Mouse (Mus musculus) stomach, embryonic 15.5 days (tissue): ENCODE data around the gene Btbd10. TPM values are rescaled to one million over a fixed set of nuclear protein-coding genes. Genes with fewer than 3 reads are reported as not detected.
A peak's percentile ranks its signal among the peaks of the same experiment; 100 is the strongest.

Source experiments
- ATAC-seq: fragments of 200-750 bp; cut with Nextera tagmentation; 2 replicates; pipeline ENCODE4 v1.8.0; 2017; ENCODE audit warnings: low read depth, moderate number of reproducible peaks, moderate TSS enrichment; ENCODE audit not compliant: insufficient read depth, low FRiP score
- H3K27ac ChIP-seq: fragments of 300-500 bp; sonication (generic); 2 replicates; pipeline ENCODE4 v1.5.1; 2015; ENCODE audit warnings: mild to moderate bottlenecking, inconsistent platforms
- H3K27me3 ChIP-seq: fragments of 300-500 bp; sonication (generic); replicated peaks from 2 replicates; pipeline ENCODE4 v1.6.1; 2015; ENCODE audit warnings: inconsistent platforms
- H3K36me3 ChIP-seq: fragments of 300-500 bp; sonication (generic); 2 replicates; pipeline ENCODE4 v1.6.1; 2015; ENCODE audit warnings: inconsistent platforms
- H3K4me1 ChIP-seq: fragments of 300-500 bp; sonication (generic); 2 replicates; pipeline ENCODE4 v1.6.1; 2015; ENCODE audit warnings: inconsistent platforms
- H3K4me2 ChIP-seq: fragments of 300-500 bp; sonication (generic); 2 replicates; pipeline ENCODE4 v1.6.1; 2015; ENCODE audit warnings: mild to moderate bottlenecking, inconsistent platforms
- H3K4me3 ChIP-seq: fragments of 300-500 bp; sonication (generic); replicated peaks from 2 replicates; pipeline ENCODE4 v1.5.1; 2015; ENCODE audit warnings: inconsistent platforms
- H3K9ac ChIP-seq: fragments of 300-500 bp; sonication (generic); 2 replicates; pipeline ENCODE4 v1.6.1; 2015; ENCODE audit warnings: inconsistent platforms
- H3K9me3 ChIP-seq: fragments of 300-500 bp; sonication (generic); 2 replicates; pipeline ENCODE4 v1.6.1; 2016; ENCODE audit warnings: inconsistent platforms
- WGBS: fragments of 180-500 bp; shearing (Covaris S2); methylation state at CpG from one replicate; pipeline ENCODE4 v1.1.7; 2015; 5-methylcytosine and 5-hydroxymethylcytosine counted together
- polyA plus RNA-seq: library from polyadenylated mRNA; unstranded; fragments of >200 nt; fragmentation: Nextera tagmentation; extraction: Ambion mirVana; gene quantifications from 2 replicates; pipeline ENCODE4 v1.2.1, GENCODE M21; 2015

Btbd10 gene
- polyA plus RNA-seq, 1 experiment from 2014 or later, result 22.3 TPM

DNA sequence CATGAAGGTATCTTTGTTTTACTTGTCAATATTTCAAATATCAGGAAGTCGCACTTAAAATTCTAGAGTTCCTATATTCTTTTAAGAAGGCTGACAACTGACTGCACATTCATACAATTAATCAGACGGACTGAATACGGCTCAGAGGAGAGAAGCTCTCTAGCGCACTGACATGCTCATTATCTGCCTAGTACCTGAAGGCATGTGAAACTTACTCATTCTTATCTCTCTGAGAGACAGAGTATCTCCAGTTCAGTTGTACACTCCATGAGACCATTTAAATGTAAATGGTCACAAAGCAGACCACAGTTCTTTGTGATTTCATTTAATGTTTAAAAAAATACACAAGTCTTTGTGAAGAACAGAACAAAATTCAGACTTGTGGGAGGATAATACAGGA, 1.8 kb downstream of the Btbd10 start:
- 67% methylated on average over 4 of the region's 4 CpGs for WGBS
- H3K27ac ChIP-seq, result no peak overlapping the region
- no peaks in the 10 kb centered on the region for H3K27me3 ChIP-seq
- no peaks in the 10 kb centered on the region for H3K36me3 ChIP-seq
- no peak overlapping the region for H3K4me2 ChIP-seq
- no peak overlapping the region for H3K4me3 ChIP-seq
- H3K9ac ChIP-seq, result no peak overlapping the region
- no peaks in the 10 kb centered on the region for H3K9me3 ChIP-seq
- 0 out of 2 replicates have a peak, but pooled peaks cover 3% of the 10 kb centered on the region for H3K4me1 ChIP-seq
- ATAC-seq, result no peak

DNA sequence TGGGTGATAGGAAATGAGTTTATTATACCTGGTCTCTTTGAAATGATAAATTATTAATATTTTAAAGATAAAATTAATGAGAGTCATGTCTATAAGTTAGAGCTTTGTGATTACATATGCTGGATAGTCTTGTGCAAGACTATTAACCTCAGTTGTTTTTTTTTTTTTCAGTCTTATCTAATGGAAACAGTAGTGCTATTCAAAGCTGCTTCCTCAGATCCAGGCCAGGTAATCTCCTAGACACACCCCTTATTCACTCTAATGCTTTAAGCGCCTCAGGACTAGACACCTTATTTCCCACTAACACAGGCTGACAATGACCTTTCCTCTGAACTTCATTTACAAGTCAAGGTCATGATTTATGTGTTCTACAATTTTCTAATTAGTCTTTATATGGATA, 20.1 kb downstream of the Btbd10 start:
- Histone ChIP-seq H3K9me3 (no peaks in the 10 kb centered on the region), H3K9ac (no peak overlapping the region), H3K4me1 (no peaks in the 10 kb centered on the region), H3K36me3 (no peaks in the 10 kb centered on the region), H3K4me3 (no peak overlapping the region), H3K4me2 (no peak overlapping the region), H3K27me3 (no peaks in the 10 kb centered on the region), H3K27ac (no peak overlapping the region)
- ATAC-seq, result no peak
- WGBS, result 57% methylated on average over 1 of the region's 1 CpGs

DNA sequence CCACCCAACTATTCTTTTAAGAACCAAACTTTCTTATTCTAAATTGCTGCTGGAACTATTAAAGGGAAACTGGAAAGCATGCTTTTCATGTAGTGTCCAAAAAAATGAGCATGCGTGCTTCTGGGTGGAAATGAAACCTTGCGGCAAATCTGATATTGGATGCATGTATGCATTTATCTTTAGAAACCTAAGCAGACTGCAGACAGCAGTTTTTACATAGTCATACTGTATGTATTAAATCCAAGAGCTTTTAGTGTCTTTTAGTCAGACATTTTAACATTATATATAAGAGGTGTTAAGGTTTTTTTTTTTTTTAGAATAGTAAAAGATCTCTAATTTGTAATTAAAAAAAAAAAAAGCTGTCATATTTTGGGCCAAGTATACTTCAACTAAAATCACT, 21.5 kb downstream of the Btbd10 start:
- no peaks in the 10 kb centered on the region for H3K9me3 ChIP-seq
- H3K4me3 ChIP-seq, result no peak overlapping the region
- no peaks in the 10 kb centered on the region for H3K27me3 ChIP-seq
- WGBS, result 84% methylated on average over 2 of the region's 2 CpGs
- H3K4me1 ChIP-seq, result no peaks in the 10 kb centered on the region
- no peak overlapping the region for H3K9ac ChIP-seq
- no peak overlapping the region for H3K4me2 ChIP-seq
- no peaks in the 10 kb centered on the region for H3K36me3 ChIP-seq
- H3K27ac ChIP-seq, result no peak overlapping the region
- no peak for ATAC-seq

DNA sequence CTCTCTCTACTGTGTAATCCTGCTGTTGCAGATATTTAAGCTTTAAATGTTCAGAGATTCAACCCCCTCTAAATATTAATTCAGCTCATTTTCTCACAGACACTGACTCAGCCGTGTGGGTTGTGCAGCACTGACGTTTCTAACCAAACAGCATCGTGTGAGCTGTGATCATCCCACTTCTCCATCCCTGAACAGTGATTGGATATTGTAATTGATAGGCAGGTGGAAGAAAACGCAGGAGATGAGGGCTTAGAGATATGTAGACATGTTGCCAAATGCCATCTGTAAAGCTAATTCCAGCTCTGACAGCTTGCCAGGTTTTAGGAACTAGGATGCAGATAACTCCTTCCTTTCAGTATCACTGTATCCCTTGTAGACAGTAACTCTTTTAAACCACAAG, 21.9 kb downstream of the Btbd10 start:
- no peaks in the 10 kb centered on the region for H3K4me1 ChIP-seq
- H3K4me3 ChIP-seq, result no peak overlapping the region
- H3K4me2 ChIP-seq, result no peak overlapping the region
- H3K9ac ChIP-seq, result no peak overlapping the region
- no peaks in the 10 kb centered on the region for H3K9me3 ChIP-seq
- no peaks in the 10 kb centered on the region for H3K36me3 ChIP-seq
- no peak overlapping the region for H3K27ac ChIP-seq
- 33% methylated on average over 4 of the region's 4 CpGs for WGBS
- H3K27me3 ChIP-seq, result no peaks in the 10 kb centered on the region
- ATAC-seq, result no peak

DNA sequence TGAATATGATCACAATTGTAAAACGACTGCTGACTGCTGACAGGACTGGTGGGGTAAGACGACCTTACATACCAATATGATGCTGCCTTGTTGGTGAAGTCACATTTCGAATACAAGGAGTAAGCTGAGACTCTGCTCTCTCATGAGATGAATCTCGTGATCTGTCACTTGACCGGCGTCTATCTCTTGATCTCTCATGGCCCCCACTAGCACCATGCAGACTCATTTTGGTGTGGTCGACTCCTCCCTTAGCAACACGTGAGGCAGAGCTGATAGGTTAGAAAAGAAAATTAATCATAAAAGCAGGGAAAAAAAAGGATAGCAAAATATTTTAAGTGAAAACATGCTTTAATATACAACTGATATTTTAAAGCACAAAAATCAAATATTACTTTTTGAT, 33.9 kb downstream of the Btbd10 start:
- no peaks in the 10 kb centered on the region for H3K4me1 ChIP-seq
- ATAC-seq, result no peak
- no peak overlapping the region for H3K9ac ChIP-seq
- H3K4me3 ChIP-seq, result no peak overlapping the region
- WGBS, result 79% methylated on average over 8 of the region's 8 CpGs
- no peak overlapping the region for H3K27ac ChIP-seq
- no peaks in the 10 kb centered on the region for H3K27me3 ChIP-seq
- H3K36me3 ChIP-seq, result no peaks in the 10 kb centered on the region
- H3K9me3 ChIP-seq, result no peaks in the 10 kb centered on the region
- no peak overlapping the region for H3K4me2 ChIP-seq

DNA sequence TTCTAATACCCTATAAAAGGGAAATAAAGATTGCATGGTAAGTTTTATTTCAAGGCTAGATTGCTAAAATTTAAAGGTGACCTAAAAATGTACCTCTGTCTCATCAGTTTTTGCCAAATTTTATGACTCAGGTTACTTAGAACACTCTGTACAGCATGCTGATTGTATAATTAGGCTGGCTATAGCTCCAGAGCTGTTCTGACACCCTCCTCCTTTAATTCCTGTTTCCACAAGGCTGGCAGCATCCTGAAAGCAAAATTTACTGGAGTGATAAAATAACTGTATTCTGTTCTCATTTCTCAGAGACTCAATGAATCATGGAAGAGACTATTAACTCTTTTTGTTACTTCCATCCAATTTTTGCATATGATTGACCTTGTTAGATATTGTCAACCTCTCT, 35.2 kb downstream of the Btbd10 start:
- Histone ChIP-seq H3K4me3 (no peak overlapping the region), H3K9me3 (no peaks in the 10 kb centered on the region), H3K4me1 (no peaks in the 10 kb centered on the region), H3K36me3 (no peaks in the 10 kb centered on the region), H3K27ac (no peak overlapping the region), H3K9ac (no peak overlapping the region), H3K27me3 (no peaks in the 10 kb centered on the region), H3K4me2 (no peak overlapping the region)
- no peak for ATAC-seq

DNA sequence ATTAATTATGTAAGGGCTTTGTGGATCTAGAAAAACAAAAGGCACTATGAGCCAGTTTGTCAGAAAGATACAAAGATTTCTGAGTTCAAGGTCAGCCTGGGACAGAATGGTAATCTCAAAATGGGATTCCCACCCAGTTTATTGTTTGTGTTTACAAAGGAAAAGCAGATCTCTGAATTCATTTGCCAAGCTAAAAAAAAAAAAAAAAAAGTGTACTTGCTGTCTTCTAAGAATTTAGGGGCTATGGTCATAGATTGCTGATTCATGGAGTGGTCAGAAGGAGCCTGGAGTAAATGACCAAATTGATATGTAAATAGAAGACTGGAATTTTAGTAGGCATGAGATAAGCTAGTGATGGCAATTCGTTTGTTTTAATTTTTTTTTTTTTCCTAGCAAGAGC, 49.1 kb downstream of the Btbd10 start:
- 52% methylated on average over 1 of the region's 1 CpGs for WGBS

DNA sequence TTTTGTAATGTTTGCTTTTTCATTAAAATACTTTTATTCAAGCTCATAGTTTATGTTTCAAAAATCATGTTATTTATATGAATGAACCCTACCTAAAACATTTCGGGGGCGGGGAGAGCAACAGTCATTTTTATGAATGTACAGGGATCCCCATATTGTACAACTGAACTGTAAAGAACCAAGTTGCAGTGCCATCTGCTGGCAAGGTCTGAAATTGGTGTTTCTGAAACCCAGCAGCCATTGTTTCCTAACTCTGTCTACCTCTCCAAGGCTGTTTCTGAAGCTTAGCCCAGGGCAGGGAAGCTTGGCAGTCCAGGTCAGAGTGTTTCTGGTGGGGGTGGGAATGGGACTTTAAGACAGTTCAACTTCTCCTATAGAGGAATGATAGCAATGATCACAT, 57.4 kb downstream of the Btbd10 start:
- no peak overlapping the region for H3K4me3 ChIP-seq
- H3K9ac ChIP-seq, result no peak overlapping the region
- no peaks in the 10 kb centered on the region for H3K27me3 ChIP-seq
- 14% methylated on average over 2 of the region's 2 CpGs for whole genome bisulfite sequencing
- H3K4me2 ChIP-seq, result no peak overlapping the region
- no peaks in the 10 kb centered on the region for H3K4me1 ChIP-seq
- no peaks in the 10 kb centered on the region for H3K9me3 ChIP-seq
- H3K27ac ChIP-seq, result no peak overlapping the region
- no peak for ATAC-seq
- no peaks in the 10 kb centered on the region for H3K36me3 ChIP-seq

More for the DNA sequence above, 49.1 kb downstream of the Btbd10 start:
- 0 out of 2 replicates have a peak, but pooled peaks cover 3% of the 10 kb centered on the region for H3K36me3 ChIP-seq
- no peak overlapping the region for H3K9ac ChIP-seq
- ATAC-seq, result no peak
- no peak overlapping the region for H3K4me3 ChIP-seq
- H3K27ac ChIP-seq, result no peak overlapping the region
- no peaks in the 10 kb centered on the region for H3K27me3 ChIP-seq
- H3K9me3 ChIP-seq, result no peaks in the 10 kb centered on the region
- no peak overlapping the region for H3K4me2 ChIP-seq
- H3K4me1 ChIP-seq, result no peaks in the 10 kb centered on the region

DNA sequence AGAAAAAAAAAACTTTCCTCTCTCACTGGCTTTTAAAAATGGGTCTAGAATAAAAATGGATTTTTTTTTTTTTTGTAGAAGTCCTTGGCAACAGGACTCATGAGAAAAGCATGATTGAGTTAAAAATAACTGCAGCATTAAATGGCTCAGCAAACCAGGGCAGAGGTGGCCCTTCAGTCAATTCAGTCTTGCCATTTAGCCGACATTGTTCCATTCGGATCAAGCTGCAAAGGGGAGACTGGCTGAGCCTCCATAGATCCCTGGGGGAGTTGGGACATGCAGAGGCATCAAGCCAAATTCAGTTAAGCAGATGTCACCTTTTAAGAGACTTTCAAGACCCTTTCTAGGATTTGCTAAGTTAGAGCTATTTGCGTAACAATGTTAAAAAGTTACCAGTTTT, 59.1 kb downstream of the Btbd10 start:
- Histone ChIP-seq H3K4me1 (no peaks in the 10 kb centered on the region), H3K4me3 (no peak overlapping the region), H3K9ac (no peak overlapping the region), H3K4me2 (no peak overlapping the region), H3K27ac (no peak overlapping the region), H3K27me3 (no peaks in the 10 kb centered on the region), H3K36me3 (no peaks in the 10 kb centered on the region), H3K9me3 (no peaks in the 10 kb centered on the region)
- 69% methylated on average over 3 of the region's 3 CpGs for WGBS
- no peak for ATAC-seq

DNA sequence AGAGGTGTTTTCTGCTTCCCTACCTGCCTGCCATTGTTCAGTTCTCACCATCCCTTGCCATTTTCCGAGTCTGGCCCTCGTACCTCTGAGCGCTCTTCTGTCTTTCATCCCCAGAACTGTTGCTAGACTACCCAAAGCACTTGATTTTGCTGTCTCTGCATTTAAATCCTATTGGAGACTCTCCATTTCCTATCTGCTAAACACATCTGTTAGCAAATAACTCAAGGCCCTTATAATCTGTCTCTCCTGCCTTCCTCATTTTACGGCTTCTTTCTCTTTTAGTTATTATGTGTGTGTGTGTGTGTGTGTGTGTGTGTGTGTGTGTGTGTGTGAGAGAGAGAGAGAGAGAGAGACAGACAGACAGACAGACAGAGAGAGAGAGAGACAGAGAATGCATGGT, 71.4 kb downstream of the Btbd10 start:
- H3K9ac ChIP-seq, result no peak overlapping the region
- ATAC-seq, result no peak
- no peak overlapping the region for H3K4me3 ChIP-seq
- WGBS, result 87% methylated on average over 4 of the region's 4 CpGs
- H3K4me2 ChIP-seq, result no peak overlapping the region
- no peaks in the 10 kb centered on the region for H3K9me3 ChIP-seq
- H3K27me3 ChIP-seq, result no peaks in the 10 kb centered on the region
- H3K36me3 ChIP-seq, result no peaks in the 10 kb centered on the region
- H3K27ac ChIP-seq, result no peak overlapping the region
- H3K4me1 ChIP-seq, result peaks cover 8% of the 10 kb centered on the region

DNA sequence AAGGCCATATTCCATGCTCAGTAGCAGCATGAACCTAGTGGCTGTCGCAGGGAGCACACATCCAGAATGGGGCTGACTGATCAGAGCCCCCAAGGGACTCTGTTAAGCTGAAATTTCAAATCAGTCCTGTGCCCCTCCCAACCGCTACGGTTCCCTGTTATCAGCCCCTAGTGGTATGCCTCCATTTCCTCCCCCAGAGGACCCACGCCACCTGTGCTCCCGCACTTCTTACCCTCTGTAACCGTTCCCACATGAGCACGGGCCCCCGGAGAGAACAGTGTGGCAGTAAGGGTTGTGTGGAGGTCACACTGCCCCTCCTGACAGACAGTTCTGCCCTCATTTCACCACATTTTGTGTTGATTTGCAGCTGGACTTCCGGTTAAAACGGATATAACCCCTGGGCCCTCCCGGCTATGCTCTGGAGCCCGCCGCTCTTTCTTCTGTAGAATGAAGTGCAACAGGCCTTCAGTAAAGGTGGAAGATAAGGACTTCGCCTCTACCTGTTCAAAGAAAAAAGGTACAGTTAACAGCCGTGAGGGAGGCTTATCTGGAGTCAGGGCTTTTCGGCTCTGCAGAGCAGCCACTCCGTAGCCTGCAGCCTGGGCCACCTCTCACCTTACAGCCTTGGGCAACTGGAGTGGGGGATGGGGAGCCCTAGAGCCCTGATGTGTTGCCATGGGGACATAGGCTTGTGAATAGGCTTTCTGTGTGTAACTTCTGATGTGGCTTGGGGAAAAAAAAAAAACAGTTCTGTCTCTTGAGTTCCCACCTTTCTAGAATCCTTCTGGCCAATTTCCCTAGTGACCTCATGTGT, 73.9 kb downstream of the Btbd10 start:
- 0 out of 2 replicates have a peak overlapping the region, but pooled peaks have one; percentile 3 for H3K4me2 ChIP-seq
- ATAC-seq, result peak; percentile 71
- H3K9me3 ChIP-seq, result no peaks in the 10 kb centered on the region
- H3K4me3 ChIP-seq, result no peak overlapping the region
- peak overlapping the region; percentile 65 for H3K27ac ChIP-seq
- H3K9ac ChIP-seq, result no peak overlapping the region
- H3K27me3 ChIP-seq, result no peaks in the 10 kb centered on the region
- H3K4me1 ChIP-seq, result peaks cover 8% of the 10 kb centered on the region
- WGBS, result 32% methylated on average over 17 of the region's 17 CpGs
- H3K36me3 ChIP-seq, result no peaks in the 10 kb centered on the region

DNA sequence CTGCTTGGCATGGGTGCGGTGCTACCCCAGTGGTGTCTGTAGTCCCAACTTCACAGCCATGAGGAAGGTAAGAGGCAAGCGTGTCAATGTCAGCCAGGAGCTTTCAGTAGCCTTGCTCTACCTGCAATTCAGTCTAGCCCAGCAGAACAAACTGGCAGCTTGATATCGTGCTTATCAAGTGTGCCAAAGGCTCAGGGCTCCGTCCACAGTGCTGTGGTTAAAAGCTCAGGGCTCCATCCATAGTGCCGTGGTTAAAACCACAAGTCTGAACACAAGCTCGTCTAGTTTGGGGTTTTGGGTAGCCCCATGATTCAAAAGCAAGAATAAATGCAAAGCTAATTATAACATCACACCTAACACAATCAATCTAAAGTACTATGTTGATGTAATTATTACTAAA, 74.6 kb downstream of the Btbd10 start:
- no peak overlapping the region for H3K4me2 ChIP-seq
- WGBS, result 75% methylated on average over 6 of the region's 6 CpGs
- peaks cover 8% of the 10 kb centered on the region for H3K4me1 ChIP-seq
- no peaks in the 10 kb centered on the region for H3K9me3 ChIP-seq
- H3K9ac ChIP-seq, result no peak overlapping the region
- no peaks in the 10 kb centered on the region for H3K27me3 ChIP-seq
- no peaks in the 10 kb centered on the region for H3K36me3 ChIP-seq
- H3K27ac ChIP-seq, result no peak overlapping the region
- no peak overlapping the region for H3K4me3 ChIP-seq
- no peak for ATAC-seq

DNA sequence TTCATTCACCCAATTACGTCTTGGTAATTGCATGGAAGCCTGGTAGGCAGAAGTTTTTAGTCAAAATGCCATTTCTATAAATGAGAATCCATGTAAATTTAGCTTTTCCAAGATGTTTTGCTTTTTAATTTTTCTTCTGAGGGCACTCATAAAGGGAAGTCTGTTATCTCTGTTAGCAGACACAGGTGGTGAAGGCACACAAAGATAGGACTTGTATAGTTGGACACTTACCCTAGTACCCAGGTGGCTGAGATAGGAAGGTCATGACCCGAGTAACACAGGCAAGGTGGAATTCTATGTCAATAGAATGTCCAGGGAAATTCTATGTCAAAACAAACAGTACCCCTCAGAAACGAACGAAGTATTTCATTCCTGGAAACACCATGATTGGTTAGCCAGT, 77.0 kb downstream of the Btbd10 start:
- Histone ChIP-seq H3K9ac (no peak overlapping the region), H3K27ac (no peak overlapping the region), H3K4me2 (no peak overlapping the region), H3K9me3 (no peaks in the 10 kb centered on the region), H3K4me3 (no peak overlapping the region), H3K27me3 (no peaks in the 10 kb centered on the region), H3K36me3 (no peaks in the 10 kb centered on the region), H3K4me1 (peaks cover 8% of the 10 kb centered on the region)
- no peak for ATAC-seq
- WGBS, result 54% methylated on average over 4 of the region's 4 CpGs
